Mouse (Mus musculus) brain, adult 10 weeks (tissue): ENCODE results near the gene Itpka. TPM values are rescaled to one million over a fixed set of nuclear protein-coding genes. Genes with fewer than 3 reads are reported as not detected.

ENCODE experiments used
- polyA plus RNA-seq: library from polyadenylated mRNA; stranded (reverse); fragments of 350-450 nt; fragmentation: Illumina TruSeq; extraction: RNeasy Lipid Tissue Mini Kit (QIAGEN cat#74804); gene quantifications from one replicate; pipeline ENCODE4 v1.2.3, GENCODE M21; 2015; ENCODE audit warnings: low read depth, low replicate concordance

The Itpka gene
- 172 TPM for polyA plus RNA-seq

GRCm38 (mm10) chr2:119741581-119742411, at the start of gene Itpka:
TSS of gene Itpka (plus strand) at chr2:119742337.

DNA sequence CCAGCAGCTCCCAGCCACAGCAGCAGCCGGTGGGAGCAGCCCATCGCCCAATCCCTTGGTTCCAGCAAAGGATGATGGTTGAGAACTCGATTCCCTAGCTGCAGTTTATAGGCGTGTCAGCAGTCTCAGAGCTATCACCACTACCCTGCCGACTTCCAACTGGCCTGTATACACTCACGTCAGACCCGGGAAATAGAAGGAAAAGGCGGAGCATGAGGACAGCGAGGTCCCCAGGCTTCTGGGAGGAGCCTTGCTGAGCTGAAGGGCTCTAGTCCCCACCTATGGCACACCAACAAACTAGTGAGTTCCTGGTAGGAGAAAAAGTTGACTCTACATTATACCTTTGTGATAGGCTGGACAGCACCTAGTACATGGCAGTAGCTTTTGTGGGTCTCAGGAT, 18.1 kb downstream of the Itpka start, which contains the start of gene Ltk:
TSS of gene Ltk (minus strand) at position 181 of the 400 bp plus-strand sequence.

DNA sequence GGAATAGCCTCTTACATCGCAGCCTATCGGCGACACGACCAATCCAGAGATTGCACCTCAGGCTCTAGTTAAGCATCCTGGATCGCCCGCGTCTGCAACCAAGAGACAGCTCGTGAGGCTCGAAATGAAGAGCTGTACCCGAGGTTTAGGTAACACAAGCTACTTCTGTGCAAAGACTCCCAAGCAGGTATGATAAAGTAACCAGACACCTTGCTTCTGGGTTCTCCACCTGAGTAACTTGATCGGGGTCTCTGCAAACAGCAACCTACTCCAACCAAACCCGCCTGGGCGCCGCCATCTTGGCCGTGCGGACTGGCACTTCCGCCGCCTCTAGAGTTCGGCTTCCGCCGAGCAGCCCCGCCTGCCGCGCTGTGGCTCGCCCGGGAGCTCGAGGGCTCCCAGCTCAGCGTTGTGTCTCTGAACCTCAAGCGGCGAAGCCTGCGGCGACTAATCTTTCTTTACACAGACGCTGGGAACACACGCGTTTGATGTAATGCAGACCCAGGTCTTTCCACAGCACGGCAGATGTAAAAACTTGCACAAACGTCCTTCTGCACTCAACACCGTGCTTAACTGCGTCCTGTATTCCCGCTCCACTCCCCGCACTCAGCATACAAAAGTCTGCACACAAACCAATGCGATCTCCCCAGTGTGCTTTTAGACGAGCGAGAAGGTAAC, 45.2 kb downstream of the Itpka start, which contains the start of gene Rpap1:
TSS of gene Rpap1 (minus strand) at position 332 of the 678 bp plus-strand sequence.

GRCm38 (mm10) chr2:119797279-119797783, 55.2 kb downstream of the Itpka start, which contains the start of gene Tyro3:
TSS of gene Tyro3 (plus strand) at chr2:119797733.

Other genes starting within 250 kb of the Itpka start
- 0.80 TPM for gene Exd1, start 194.7 kb upstream of the Itpka start, polyA plus RNA-seq
- 149 TPM for gene Chp1, start 194.6 kb upstream of the Itpka start, polyA plus RNA-seq
- 0.73 TPM for gene Nusap1, start 124.0 kb upstream of the Itpka start, polyA plus RNA-seq
- 1.6 TPM for gene Oip5, start 123.9 kb upstream of the Itpka start, polyA plus RNA-seq
- 45.7 TPM for gene Ndufaf1, start 79.5 kb upstream of the Itpka start, polyA plus RNA-seq
- 40.0 TPM for gene Rtf1, start 67.3 kb upstream of the Itpka start, polyA plus RNA-seq
- 22.9 TPM for gene Ltk, start 18.1 kb downstream of the Itpka start, polyA plus RNA-seq
- gene Rpap1, start 45.2 kb downstream of the Itpka start, polyA plus RNA-seq: 9.6 TPM
- gene Tyro3, start 55.4 kb downstream of the Itpka start, polyA plus RNA-seq: 129 TPM
- 26.0 TPM for gene Mga, start 154.9 kb downstream of the Itpka start, polyA plus RNA-seq
- gene Mapkbp1, start 230.4 kb downstream of the Itpka start, polyA plus RNA-seq: 24.3 TPM